Mouse (Mus musculus): ENCODE data around the gene S1pr1.

Gene S1pr1

GRCm38 (mm10) chr3:115711924-115712807, 2.7 kb downstream of the S1pr1 start:
- DNase-seq (ENCODE audit: low spot score), result peak; percentile 61

- DNase-seq (ENCODE audit: low spot score), result peak; percentile 45
Measured at GRCm38 (mm10) chr3:115711393-115711792, 3.5 kb downstream of the S1pr1 start.

GRCm38 (mm10) chr3:115710051-115710450, 4.8 kb downstream of the S1pr1 start:
- no peak for DNase-seq (ENCODE audit: low spot score)

- DNase-seq (ENCODE audit: low spot score), result no peak
Measured at GRCm38 (mm10) chr3:115709118-115709574, 5.7 kb downstream of the S1pr1 start.

- no peak for DNase-seq (ENCODE audit: low spot score)
Measured at GRCm38 (mm10) chr3:115706736-115707135, 8.1 kb downstream of the S1pr1 start.

- DNase-seq (ENCODE audit: low spot score), result no peak
Measured at GRCm38 (mm10) chr3:115704254-115704908, 10.5 kb downstream of the S1pr1 start.

GRCm38 (mm10) chr3:115703720-115704119, 11.2 kb downstream of the S1pr1 start:
- DNase-seq (ENCODE audit: low spot score), result no peak

GRCm38 (mm10) chr3:115702089-115702488, 12.8 kb downstream of the S1pr1 start:
- DNase-seq (ENCODE audit: low spot score), result no peak

GRCm38 (mm10) chr3:115695194-115695891, 19.5 kb downstream of the S1pr1 start:
- DNase-seq (ENCODE audit: low spot score), result no peak

GRCm38 (mm10) chr3:115694168-115694567, 20.7 kb downstream of the S1pr1 start:
- DNase-seq (ENCODE audit: low spot score), result no peak

GRCm38 (mm10) chr3:115693390-115693789, 21.5 kb downstream of the S1pr1 start:
- peak; percentile 57 for DNase-seq (ENCODE audit: low spot score)

- no peak for DNase-seq (ENCODE audit: low spot score)
Measured at GRCm38 (mm10) chr3:115692857-115693256, 22.0 kb downstream of the S1pr1 start.

- peak; percentile 55 for DNase-seq (ENCODE audit: low spot score)
Measured at GRCm38 (mm10) chr3:115692384-115692783, 22.5 kb downstream of the S1pr1 start.

- DNase-seq (ENCODE audit: low spot score), result peak; percentile 45
Measured at GRCm38 (mm10) chr3:115689920-115690319, 25.0 kb downstream of the S1pr1 start.

- DNase-seq (ENCODE audit: low spot score), result peak; percentile 73
Measured at GRCm38 (mm10) chr3:115689352-115689751, 25.5 kb downstream of the S1pr1 start.

- no peak for DNase-seq (ENCODE audit: low spot score)
Measured at GRCm38 (mm10) chr3:115687821-115688220, 27.1 kb downstream of the S1pr1 start.

- peak; percentile 96 for DNase-seq (ENCODE audit: low spot score)
Measured at GRCm38 (mm10) chr3:115682328-115683088, 32.4 kb downstream of the S1pr1 start.

GRCm38 (mm10) chr3:115681184-115681583, 33.7 kb downstream of the S1pr1 start:
- DNase-seq (ENCODE audit: low spot score), result no peak

- peak; percentile 68 for DNase-seq (ENCODE audit: low spot score)
Measured at GRCm38 (mm10) chr3:115679022-115679421, 35.9 kb downstream of the S1pr1 start.

GRCm38 (mm10) chr3:115675546-115676535, 39.0 kb downstream of the S1pr1 start:
- no peak for DNase-seq (ENCODE audit: low spot score)

Data from T-cell, adult 2 months (primary cell).